Mouse (Mus musculus) spleen, adult 18-20 months (tissue): ENCODE data around the gene Hnrnpl.

Source experiments
- DNase-seq, 2 experiments: peaks; one replicate each; pipeline ENCODE4 v3.0.0; 2022; ENCODE audit warnings: mixed read lengths in 2 of 2

Hnrnpl gene

DNA sequence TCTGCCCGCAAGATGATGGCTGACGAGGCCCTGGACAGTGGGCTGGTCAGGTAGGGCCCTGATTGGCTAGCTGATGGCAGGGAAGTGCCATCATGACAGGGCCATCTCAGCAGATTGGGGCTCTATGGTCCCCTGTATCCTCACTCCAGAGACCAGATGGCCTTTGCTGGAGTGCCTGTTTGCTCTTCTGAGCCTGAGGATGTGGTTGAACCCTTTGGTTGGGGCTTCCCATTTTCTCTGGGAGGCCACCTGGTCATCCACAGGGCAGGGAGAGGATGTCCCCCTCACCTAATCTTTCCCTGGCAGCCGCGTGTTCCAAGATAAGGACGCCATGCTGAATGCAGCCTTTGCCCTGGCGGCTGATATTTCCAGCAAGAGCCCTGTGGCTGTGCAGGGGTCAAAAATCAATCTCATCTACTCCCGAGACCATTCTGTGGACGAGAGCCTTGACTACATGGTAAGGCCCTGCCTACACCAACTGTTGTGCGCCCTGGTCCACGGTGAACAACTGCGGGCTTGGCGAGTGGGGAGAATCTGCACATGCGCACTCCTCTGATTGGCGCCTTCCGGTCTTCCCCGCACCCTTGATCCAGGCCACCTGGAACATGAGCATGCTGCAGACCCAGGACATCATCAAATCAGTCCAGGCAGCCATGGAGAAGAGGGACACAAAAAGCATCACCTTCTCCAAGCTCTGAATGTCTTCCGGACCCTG is 23.2 kb downstream of the Hnrnpl start:
- no peak for DNase-seq

DNA sequence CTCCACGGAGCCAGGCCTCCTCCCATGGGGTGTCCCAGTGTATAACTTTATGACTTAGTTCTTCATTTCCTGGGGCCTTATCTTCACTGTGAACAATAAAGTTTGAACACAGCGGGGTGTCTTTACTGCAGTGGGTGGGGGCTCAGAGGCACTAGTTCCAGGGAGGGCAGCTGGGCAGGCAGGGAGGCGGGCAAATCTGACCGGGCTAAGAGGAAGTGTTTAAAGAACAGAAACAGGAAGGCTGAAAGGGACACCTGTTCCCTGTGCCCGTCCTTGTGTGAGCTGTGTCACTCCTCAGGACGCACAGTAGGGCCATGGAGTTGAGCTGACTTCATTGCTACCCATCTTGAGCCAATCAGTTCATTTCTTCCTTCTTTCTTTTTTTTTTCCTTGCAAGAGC is 23.8 kb downstream of the Hnrnpl start:
- DNase-seq, result no peak

DNA sequence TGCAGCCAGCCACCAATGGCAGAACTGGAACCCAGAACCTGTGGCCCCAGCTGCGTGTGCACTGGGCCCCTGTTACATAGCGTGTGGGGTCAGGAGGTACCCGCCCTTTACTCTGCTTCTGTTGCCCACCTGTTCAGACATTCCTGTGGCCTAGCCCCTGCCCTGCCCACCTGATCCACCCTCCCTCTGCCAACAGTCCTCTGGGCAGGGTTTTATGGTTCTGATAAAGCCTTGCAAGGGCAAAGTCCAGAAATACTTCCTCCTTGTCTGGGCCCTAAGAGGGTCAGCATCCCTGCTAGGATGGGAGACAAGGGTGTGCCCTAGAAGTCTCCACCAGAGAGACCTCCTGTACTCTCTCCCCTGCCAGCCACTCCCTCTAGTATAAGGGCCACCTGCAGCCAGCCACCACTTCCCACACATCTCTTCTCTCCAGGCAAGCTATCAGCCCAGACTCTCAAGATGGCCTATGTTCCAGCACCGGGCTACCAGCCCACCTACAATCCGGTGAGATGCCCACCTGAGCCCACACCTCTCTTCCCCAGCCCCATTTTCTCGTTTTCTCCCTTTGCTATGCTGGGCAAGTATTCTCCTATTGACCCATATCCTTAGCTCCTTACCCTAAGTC is 25.5 kb downstream of the Hnrnpl start, which contains the start of gene Lgals4:
Lgals4 (plus strand) TSS at position 132 of the 625 bp plus-strand sequence.
- DNase-seq, result no peak

- DNase-seq, result no peak
Measured at GRCm38 (mm10) chr7:28836936-28837335, 28.6 kb downstream of the Hnrnpl start.

DNA sequence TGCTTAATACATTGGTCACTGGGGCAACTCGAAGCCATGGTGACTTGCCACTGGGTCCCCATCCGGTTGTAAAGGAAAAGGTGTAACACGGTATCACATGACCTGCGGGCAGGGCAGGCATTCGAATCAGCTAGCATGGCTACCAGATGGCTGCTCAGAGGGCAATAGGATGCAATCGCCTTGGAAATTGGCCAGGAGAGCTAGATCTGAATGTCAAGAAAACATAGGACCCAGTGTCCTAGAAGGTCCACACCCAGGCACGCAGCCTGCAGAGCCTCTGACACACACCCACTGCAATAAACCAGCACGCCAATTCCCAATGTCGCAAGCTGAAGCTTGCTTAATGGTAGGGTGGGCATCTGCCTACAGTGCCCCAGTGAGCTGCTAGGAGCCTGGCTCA is 30.0 kb downstream of the Hnrnpl start:
- no peak for DNase-seq

GRCm38 (mm10) chr7:28847273-28847672 is 38.9 kb downstream of the Hnrnpl start:
- no peak for DNase-seq

DNA sequence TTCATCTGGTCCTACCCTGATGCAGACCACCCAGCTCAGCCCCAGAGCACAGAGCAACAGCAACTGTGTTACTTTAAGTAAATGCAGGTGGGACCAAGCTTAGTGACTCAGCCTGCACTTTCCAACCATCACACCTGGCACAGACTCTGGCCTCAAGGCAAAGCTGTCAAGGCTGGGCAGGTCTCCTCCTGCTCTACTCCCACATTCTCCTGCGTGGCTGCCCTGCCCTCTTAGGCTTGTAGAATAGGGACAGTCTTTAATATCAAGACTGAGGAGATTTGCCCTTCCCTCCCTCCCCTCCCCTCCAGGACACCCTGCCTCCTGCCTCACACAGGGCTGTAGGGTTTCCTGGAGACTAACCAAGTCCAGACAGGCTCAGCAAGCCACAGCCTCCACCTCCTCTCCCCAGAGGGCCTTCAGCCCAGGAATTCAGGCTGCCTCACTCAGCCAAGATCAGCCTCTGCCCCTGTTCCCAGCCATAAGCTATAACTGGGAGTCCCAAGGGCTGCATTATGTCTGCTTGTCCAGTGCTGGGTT is 41.4 kb downstream of the Hnrnpl start:
- no peak for DNase-seq

DNA sequence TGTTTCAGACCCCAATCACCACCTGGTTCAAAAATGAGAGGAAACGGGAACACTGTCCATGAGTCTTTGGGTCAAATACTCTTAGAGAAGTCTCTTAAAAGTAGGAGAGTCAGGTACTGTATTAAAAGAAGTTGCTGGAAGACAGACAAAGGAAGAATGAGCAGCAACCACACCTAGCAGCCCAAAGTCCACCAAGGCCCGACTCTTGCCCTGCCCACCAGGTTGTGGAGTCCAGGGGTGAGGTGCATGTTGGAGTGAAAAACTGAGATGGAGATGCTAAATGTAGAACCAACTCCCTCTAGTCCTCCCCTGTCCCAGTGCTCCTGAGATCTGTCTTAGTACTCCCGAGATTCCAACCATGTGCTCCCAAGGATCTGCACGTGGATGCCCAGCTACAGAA is 42.3 kb downstream of the Hnrnpl start:
- DNase-seq, result no peak

GRCm38 (mm10) chr7:28859953-28860352 is 51.6 kb downstream of the Hnrnpl start:
- DNase-seq, result no peak

DNA sequence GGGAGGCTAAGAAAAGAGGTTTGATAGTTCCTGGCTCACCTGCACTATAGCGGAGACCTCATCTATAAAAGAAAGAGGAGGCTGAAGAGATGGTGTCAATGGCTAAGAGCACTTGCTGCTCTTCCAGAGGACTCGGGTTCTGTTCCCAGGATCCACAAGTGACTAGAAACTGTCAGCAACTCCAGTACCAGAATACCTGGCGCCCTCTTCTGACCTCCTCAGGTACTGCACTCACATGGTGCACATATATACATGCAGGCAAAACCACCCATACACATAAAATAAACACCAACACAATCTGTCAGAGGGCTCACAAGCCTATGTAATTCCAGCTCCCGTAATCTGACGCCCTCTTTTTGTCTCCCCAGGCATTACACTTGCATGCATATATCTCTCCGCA is 52.6 kb downstream of the Hnrnpl start:
- no peak for DNase-seq

GRCm38 (mm10) chr7:28862817-28863499 is 54.6 kb downstream of the Hnrnpl start:
- DNase-seq, result no peak

DNA sequence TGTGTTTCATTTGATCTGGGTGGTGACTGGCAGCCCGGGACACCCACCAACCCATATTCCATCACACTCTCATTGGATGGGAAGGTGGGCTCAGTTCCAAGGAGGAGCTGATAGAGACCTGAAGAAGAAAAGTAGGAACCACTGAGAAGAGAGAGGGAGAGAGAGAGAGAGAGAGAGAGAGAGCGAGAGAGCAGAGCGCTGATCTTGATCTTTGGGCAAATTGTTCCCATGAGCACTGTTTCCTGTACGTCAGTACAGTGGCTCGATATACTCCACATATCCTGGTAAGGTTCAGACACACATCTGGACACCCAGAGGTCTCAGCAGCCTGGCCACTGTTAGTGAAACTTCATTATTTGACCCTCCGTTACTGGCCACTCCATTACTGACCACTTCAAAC is 55.2 kb downstream of the Hnrnpl start, which contains the start of gene Lgals7:
Lgals7 (plus strand) TSS at position 314 of the 400 bp plus-strand sequence.
- no peak for DNase-seq

DNA sequence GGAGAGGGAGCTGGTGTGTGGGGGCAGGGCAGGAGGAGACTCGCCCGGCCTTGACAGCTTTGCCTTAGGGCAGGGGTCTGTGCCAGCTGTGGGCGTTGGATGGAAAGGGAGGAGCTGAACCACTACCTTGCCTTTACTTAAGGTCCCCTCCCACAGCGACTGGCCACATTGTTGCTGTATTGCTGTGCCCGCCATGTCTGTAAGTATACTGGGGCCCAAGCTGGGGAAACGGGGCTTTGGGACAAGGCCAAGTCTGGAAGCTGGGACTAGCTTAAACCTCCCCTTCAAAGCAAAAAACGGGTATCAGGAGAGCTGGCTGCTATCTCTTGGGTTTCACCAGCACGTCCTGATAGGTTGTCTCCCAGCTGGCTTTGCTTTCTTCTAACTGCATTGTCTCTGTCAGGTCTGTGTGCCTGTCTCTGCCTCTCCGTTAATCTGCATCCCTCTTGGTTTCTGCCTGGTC is 56.0 kb downstream of the Hnrnpl start:
- no peak for DNase-seq

DNA sequence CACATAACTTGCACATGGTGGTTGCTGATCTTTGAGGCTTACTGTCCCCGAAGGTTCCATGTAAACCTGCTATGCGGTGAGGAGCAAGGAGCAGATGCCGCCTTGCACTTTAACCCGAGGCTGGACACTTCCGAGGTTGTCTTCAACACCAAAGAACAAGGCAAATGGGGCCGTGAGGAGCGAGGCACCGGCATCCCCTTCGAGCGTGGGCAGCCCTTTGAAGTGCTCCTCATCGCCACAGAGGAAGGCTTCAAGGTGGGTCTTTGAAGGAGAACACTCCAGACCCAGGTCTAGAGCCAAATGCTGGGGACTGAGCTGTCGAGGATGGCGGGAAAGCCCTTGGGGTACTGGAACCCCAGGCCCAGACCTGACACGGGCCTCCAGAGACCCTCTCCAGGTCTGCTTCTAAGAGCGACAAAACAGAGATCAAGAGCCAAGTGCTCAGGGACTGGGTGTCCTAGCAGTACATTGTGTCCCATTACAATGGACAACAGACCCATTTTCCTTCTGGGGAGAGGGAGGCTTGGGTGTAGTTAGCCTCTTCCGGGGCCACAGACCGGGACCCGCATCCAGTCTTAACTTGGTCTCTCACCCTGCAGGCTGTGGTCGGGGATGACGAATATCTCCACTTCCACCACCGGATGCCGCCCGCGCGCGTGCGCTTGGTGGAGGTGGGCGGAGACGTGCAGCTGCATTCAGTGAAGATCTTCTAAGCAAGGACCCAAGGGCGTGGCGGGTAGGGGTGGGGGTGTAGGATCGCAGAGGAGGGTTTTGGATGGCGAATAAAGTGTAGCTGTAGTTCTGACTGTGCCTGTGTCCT is 57.4 kb downstream of the Hnrnpl start:
- DNase-seq, result peak; percentile 87 to 91

DNA sequence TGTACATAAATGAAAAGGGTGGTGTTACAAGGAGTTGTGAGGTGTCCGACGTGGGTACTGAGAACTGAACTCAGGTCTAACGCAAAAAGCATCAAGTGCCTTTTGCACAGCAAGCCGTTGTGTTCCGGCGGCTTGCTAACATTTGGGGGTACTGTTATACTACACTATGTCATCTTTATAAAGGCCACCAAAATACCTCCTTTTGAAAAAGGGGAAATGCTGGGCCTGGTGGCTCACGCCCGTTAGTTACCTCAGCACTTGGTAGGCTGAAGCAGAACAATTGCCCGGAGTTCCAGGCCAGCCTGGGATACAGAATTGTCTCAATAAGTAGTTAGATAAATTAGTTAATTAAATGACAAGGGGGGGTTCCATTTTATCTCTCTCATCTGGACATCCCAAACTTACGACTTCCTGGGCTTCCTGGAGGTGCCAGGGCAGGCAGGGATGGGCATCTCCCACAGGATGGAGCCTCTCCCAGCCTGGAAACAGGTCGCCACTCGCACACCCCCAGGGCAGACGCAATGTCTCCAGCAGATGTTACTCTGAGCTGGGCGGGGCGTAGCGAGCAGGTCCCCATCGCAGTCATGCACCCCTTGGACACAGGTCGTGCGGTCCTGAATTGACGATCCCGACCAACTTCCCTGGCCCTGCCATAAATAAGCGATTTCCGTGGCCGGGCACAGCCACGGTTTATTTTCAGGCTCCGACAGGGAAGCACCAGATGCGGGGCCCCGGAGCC is 58.6 kb downstream of the Hnrnpl start:
- peak in 1 of 2 experiments; percentile 18 for DNase-seq

GRCm38 (mm10) chr7:28867508-28868340 is 59.4 kb downstream of the Hnrnpl start:
- DNase-seq, result peak; percentile 43 to 75

DNA sequence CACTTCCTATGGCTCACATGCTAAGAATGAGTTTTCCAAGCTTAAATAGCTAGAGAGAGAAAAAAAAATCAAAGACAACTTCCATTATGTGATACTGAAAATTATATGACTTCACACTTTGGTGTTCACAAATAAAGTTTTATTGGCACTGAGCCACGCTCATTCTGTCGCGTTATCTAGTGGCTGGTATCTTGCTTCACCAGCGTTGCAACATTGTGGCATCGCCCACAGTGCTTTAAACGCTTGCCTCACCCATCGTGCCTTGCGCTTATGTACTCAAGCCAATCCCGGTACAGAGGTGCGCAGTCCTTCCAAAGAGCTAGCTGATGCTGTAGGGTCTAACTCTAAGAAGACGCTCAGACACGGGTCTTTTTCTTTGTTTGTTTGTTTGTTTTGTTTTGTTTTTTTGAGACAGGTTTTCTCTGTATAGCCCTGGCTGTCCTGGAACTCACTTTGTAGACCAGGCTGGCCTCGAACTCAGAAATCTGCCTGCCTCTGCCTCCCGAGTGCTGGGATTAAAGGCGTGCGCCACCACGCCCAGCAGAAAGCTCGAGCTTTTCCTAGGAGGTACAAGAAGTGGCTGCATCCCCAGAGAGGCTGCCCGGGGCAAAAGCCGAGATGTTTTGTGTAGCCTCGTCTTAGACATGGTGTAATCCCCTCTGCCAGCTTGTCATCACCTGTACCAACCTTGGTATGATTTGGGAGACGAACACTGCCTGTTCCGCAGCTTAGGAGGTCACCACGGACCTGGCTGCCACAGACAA is 62.7 kb downstream of the Hnrnpl start:
- DNase-seq, result no peak
